Mouse (Mus musculus) C2C12 (cell line): Measurements from ENCODE around the gene Ptk7. TPM values are rescaled to one million over a fixed set of nuclear protein-coding genes. Genes with fewer than 3 reads are reported as not detected.

ENCODE experiments used
- H3K27me3 ChIP-seq: one replicate; pipeline ENCODE4 v1.6.1; 2011; ENCODE audit not compliant: control insufficient read depth, insufficient read depth, insufficient read length
- H3K36me3 ChIP-seq: one replicate; pipeline ENCODE4 v1.6.1; 2011; ENCODE audit not compliant: control insufficient read depth, insufficient read depth
- H3K4me3 ChIP-seq: one replicate; pipeline ENCODE4 v1.5.1; 2011; ENCODE audit warnings: mild to moderate bottlenecking, control low read depth; ENCODE audit not compliant: poor library complexity, insufficient read depth, severe bottlenecking
- H3K79me2 ChIP-seq: one replicate; pipeline ENCODE4 v1.6.1; 2011; ENCODE audit not compliant: control insufficient read depth, insufficient read depth
- H3K79me3 ChIP-seq: one replicate; pipeline ENCODE4 v1.6.1; 2011; ENCODE audit warnings: low read depth, control low read depth
- H3ac ChIP-seq: one replicate; pipeline ENCODE3; 2011; ENCODE audit warnings: low read depth; ENCODE audit not compliant: control insufficient read depth, insufficient read length
- CEBPB ChIP-seq: IDR thresholded peaks from one replicate; pipeline ENCODE4 v1.6.1; 2011; ENCODE audit warnings: low read depth, mild to moderate bottlenecking, control low read depth, moderate library complexity
- CTCF ChIP-seq: IDR thresholded peaks from one replicate; pipeline ENCODE4 v1.5.1; 2011; ENCODE audit not compliant: control insufficient read depth, insufficient read depth, insufficient read length
- FOSL1 ChIP-seq: IDR thresholded peaks from one replicate; pipeline ENCODE4 v1.8.0; 2011; ENCODE audit warnings: mild to moderate bottlenecking, low read length; ENCODE audit not compliant: poor library complexity, insufficient read depth, severe bottlenecking
- MAX ChIP-seq: IDR thresholded peaks from one replicate; pipeline ENCODE4 v1.6.1; 2011; ENCODE audit warnings: mild to moderate bottlenecking, control low read depth
- MYOD1 ChIP-seq: IDR thresholded peaks from one replicate; pipeline ENCODE4 v1.6.1; 2011; ENCODE audit warnings: low read depth; ENCODE audit not compliant: control insufficient read depth, insufficient read length
- MYOG ChIP-seq: IDR thresholded peaks from one replicate; pipeline ENCODE4 v1.6.1; 2011; ENCODE audit not compliant: control insufficient read depth, insufficient read length; ENCODE audit errors: extremely low read depth
- USF1 ChIP-seq: IDR thresholded peaks from one replicate; pipeline ENCODE4 v1.6.1; 2011; ENCODE audit warnings: low read depth, mild to moderate bottlenecking, control low read depth, moderate library complexity
- polyA plus RNA-seq: library from polyadenylated mRNA; unstranded; fragments of >200 nt; fragmentation: generic; extraction: Trizol; gene quantifications from one replicate; pipeline ENCODE4 v1.2.1, GENCODE M21; 2012; ENCODE audit warnings: missing spikeins

Gene Ptk7
- polyA plus RNA-seq, 1 experiment, result 26.1 TPM

DNA sequence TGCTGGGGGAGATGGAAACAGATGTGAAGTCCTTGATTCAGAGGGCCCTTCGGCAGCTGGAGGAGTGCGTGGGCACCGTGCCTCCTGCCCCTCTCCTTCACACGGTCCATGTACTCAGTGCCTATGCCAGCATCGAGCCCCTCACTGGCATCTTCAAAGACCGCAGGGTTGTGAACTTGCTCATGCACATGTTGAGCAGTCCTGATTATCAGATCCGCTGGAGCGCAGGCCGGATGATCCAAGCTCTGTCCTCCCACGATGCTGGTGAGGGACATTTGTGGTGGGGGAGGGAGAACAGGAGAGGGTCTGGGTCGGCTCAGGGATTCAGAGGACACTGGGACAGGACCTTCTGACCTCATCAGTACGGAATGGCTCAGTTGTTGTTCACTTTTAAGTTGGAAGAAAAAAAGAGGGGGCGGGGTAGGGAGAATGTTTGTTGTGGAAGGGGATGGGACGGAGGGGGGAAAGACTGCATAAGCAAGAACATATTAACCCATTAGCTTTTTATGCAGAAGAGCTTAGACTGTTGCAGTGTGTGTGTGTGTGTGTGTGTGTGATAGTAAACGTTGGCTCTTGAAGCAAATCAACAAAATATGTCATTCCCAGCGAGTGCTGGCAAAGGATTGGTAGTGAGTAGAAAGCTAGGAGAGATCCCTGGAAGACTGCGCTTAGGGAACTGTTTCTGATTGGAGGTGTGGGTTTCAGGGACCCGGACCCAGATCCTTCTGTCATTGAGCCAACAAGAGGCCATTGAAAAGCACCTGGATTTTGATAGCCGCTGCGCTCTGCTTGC, 22.6 kb upstream of the Ptk7 start:
- TF ChIP-seq MAX (no peak), MYOG (no peak), CTCF (no peak), CEBPB (no peak), MYOD1 (no peak), USF1 (no peak), FOSL1 (no peak)
- H3K79me3 ChIP-seq, result peaks cover 5% of the 10 kb centered on the region
- H3K79me2 ChIP-seq, result peaks cover 26% of the 10 kb centered on the region
- peaks cover 22% of the 10 kb centered on the region for H3K36me3 ChIP-seq
- no peak overlapping the region for H3K4me3 ChIP-seq
- H3ac ChIP-seq, result no peak overlapping the region
- H3K27me3 ChIP-seq, result no peaks in the 10 kb centered on the region

DNA sequence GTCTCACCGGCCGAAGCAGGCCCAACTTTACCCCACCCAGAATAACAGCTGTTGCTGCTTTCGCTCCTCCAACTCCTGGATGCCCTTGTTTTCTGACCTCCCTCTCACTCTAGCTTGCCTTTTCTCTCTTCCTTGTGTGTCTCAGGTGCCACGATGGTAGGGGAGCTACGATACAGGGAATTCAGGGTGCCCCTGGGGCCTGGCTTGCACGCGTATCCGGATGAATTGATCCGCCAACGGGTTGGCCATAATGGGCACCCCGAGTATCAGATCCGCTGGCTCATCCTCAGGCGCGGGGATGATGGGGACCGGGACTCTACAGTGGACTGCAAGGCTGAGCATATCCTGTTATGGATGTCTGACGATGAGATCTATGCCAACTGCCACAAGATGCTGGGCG, 22.0 kb upstream of the Ptk7 start:
- H3K79me3 ChIP-seq, result peaks cover 9% of the 10 kb centered on the region
- peaks cover 22% of the 10 kb centered on the region for H3K36me3 ChIP-seq
- H3K79me2 ChIP-seq, result peaks cover 33% of the 10 kb centered on the region
- no peaks in the 10 kb centered on the region for H3K27me3 ChIP-seq
- H3ac ChIP-seq, result peak overlapping the region; percentile 40
- H3K4me3 ChIP-seq, result peak overlapping the region; percentile 18
- TF ChIP-seq CTCF (no peak), FOSL1 (no peak), MYOD1 (no peak), MYOG (no peak), CEBPB (no peak), USF1 (no peak), MAX (no peak)

GRCm38 (mm10) chr17:46650232-46651031, 21.1 kb upstream of the Ptk7 start, which contains the start of gene Cul7:
Gene Cul7, plus strand, starts transcription at chr17:46650337.
- Histone ChIP-seq H3K79me3 (peaks cover 9% of the 10 kb centered on the region), H3K27me3 (no peaks in the 10 kb centered on the region), H3K79me2 (peaks cover 35% of the 10 kb centered on the region), H3K4me3 (peak within 1 kb of the TSS; percentile 40), H3K36me3 (peaks cover 22% of the 10 kb centered on the region), H3ac (peak within 1 kb of the TSS; percentile 77)
- TF ChIP-seq FOSL1, result no peak
- no peak for TF ChIP-seq MYOG
- TF ChIP-seq MYOD1, result no peak
- no peak for TF ChIP-seq CEBPB

GRCm38 (mm10) chr17:46649811-46650210, 20.5 kb upstream of the Ptk7 start:
- Histone ChIP-seq H3K36me3 (peaks cover 22% of the 10 kb centered on the region), H3K79me2 (peaks cover 35% of the 10 kb centered on the region), H3K79me3 (peaks cover 9% of the 10 kb centered on the region), H3K27me3 (no peaks in the 10 kb centered on the region), H3ac (peak overlapping the region; percentile 47), H3K4me3 (no peak overlapping the region)
- TF ChIP-seq CEBPB, result no peak
- no peak for TF ChIP-seq MAX
- TF ChIP-seq MYOD1, result no peak
- no peak for TF ChIP-seq CTCF
- no peak for TF ChIP-seq USF1
- no peak for TF ChIP-seq FOSL1
- TF ChIP-seq MYOG, result no peak

- Histone ChIP-seq H3K4me3 (no peak overlapping the region), H3K27me3 (no peaks in the 10 kb centered on the region), H3K79me3 (peaks cover 9% of the 10 kb centered on the region), H3ac (no peak overlapping the region), H3K79me2 (peaks cover 35% of the 10 kb centered on the region), H3K36me3 (peaks cover 17% of the 10 kb centered on the region)
- TF ChIP-seq MAX (no peak), MYOG (no peak), FOSL1 (no peak), CEBPB (no peak), USF1 (no peak), CTCF (no peak), MYOD1 (no peak)
Measured at GRCm38 (mm10) chr17:46648436-46648835, 19.1 kb upstream of the Ptk7 start.

GRCm38 (mm10) chr17:46647279-46647678, 18.0 kb upstream of the Ptk7 start:
- TF ChIP-seq MYOG, result no peak
- no peak for TF ChIP-seq FOSL1
- no peak for TF ChIP-seq CTCF
- TF ChIP-seq CEBPB, result no peak
- no peak for TF ChIP-seq MAX
- no peak for TF ChIP-seq USF1
- TF ChIP-seq MYOD1, result no peak
- Histone ChIP-seq H3ac (no peak overlapping the region), H3K36me3 (peaks cover 14% of the 10 kb centered on the region), H3K27me3 (no peaks in the 10 kb centered on the region), H3K79me2 (peaks cover 31% of the 10 kb centered on the region), H3K79me3 (peaks cover 9% of the 10 kb centered on the region), H3K4me3 (no peak overlapping the region)
